Mouse (Mus musculus) kidney, adult 2 months (tissue): ENCODE results near the gene Diaph3. TPM values are rescaled to one million over a fixed set of nuclear protein-coding genes. Genes with fewer than 3 reads are reported as not detected.

Experiments
- DNase-seq: peaks from one replicate; pipeline ENCODE4 v3.0.0; 2021
- H3K27ac ChIP-seq: fragments of 200-500 bp; 2 replicates; pipeline ENCODE4 v1.5.1; 2012; ENCODE audit warnings: low read depth, low read length, control low read depth, inconsistent platforms; ENCODE audit not compliant: insufficient read depth
- H3K27me3 ChIP-seq: fragments of 200-500 bp; replicated peaks from 2 replicates; pipeline ENCODE4 v1.6.1; 2012; ENCODE audit warnings: mild to moderate bottlenecking, moderate library complexity, low read length, inconsistent platforms; ENCODE audit not compliant: control insufficient read depth, insufficient read depth
- H3K36me3 ChIP-seq: fragments of 200-500 bp; 2 replicates; pipeline ENCODE4 v1.6.1; 2012; ENCODE audit warnings: mild to moderate bottlenecking, moderate library complexity, low read length, inconsistent platforms; ENCODE audit not compliant: control insufficient read depth, insufficient read depth
- H3K4me1 ChIP-seq: fragments of 200-500 bp; 2 replicates; pipeline ENCODE4 v1.6.1; 2011; ENCODE audit warnings: low read length; ENCODE audit not compliant: control insufficient read depth, insufficient read depth
- H3K4me3 ChIP-seq: fragments of 200-500 bp; 2 replicates; pipeline ENCODE4 v1.5.1; 2011; ENCODE audit warnings: mild to moderate bottlenecking, low read depth, low read length, control low read depth; ENCODE audit not compliant: insufficient read depth
- CTCF ChIP-seq: fragments of 200-500 bp; conservative IDR thresholded peaks from 2 replicates; pipeline ENCODE4 v1.5.1; 2011; ENCODE audit warnings: low read depth, mild to moderate bottlenecking, control low read depth, low read length, moderate library complexity, mixed read lengths; ENCODE audit not compliant: insufficient read depth, insufficient read length
- POLR2A ChIP-seq: fragments of 200-500 bp; IDR thresholded peaks from one replicate; pipeline ENCODE4 v1.6.1; 2011; ENCODE audit warnings: low read depth, low read length, control low read depth
- WGBS: fragments of 180-500 bp; shearing (Covaris S2); methylation state at CpG from one replicate; pipeline ENCODE4 v1.1.7; 2018; 5-methylcytosine and 5-hydroxymethylcytosine counted together
- polyA plus RNA-seq: library from polyadenylated mRNA; depleted of rRNA; stranded (reverse); fragments of >200 nt; gene quantifications from 2 replicates; pipeline ENCODE4 v1.2.3, GENCODE M21; 2012

Diaph3 gene
- polyA plus RNA-seq, 1 experiment = 0.08 TPM

- Histone ChIP-seq H3K4me3 (no peak overlapping the region), H3K27me3 (no peaks in the 10 kb centered on the region), H3K36me3 (no peaks in the 10 kb centered on the region), H3K4me1 (no peaks in the 10 kb centered on the region), H3K27ac (no peak overlapping the region)
- WGBS = 73% methylated on average over 7 of the region's 7 CpGs
- TF ChIP-seq CTCF (no peak), POLR2A (no peak)
- no peak for DNase-seq
Measured at GRCm38 (mm10) chr14:86646499-86647120, 494.4 kb downstream of the Diaph3 start.

DNA sequence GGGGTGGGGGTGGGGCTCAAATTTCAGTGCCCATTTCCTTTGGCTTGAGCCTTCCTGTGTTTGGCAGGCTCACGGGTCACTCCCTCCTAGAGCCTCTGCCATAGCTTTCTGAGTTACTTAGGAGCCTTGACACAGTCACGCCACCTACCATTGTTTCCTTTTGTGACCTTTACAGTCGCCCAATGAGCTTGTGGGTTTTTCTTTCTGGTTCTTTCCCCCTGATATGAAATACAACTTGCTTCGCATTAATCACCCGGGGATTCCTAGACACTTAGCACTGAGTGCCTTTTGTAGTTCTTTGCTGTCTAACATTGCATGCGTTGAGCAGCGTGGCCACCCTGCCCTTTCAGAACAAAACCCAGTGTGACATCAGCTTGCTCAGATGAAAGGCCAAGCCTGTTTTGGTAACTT is 498.2 kb downstream of the Diaph3 start:
- H3K27ac ChIP-seq = no peak overlapping the region
- no peaks in the 10 kb centered on the region for H3K4me1 ChIP-seq
- no peaks in the 10 kb centered on the region for H3K36me3 ChIP-seq
- no peaks in the 10 kb centered on the region for H3K27me3 ChIP-seq
- no peak overlapping the region for H3K4me3 ChIP-seq
- TF ChIP-seq POLR2A = no peak
- TF ChIP-seq CTCF = no peak
- no peak for DNase-seq
- 84% methylated on average over 7 of the region's 7 CpGs for WGBS

DNA sequence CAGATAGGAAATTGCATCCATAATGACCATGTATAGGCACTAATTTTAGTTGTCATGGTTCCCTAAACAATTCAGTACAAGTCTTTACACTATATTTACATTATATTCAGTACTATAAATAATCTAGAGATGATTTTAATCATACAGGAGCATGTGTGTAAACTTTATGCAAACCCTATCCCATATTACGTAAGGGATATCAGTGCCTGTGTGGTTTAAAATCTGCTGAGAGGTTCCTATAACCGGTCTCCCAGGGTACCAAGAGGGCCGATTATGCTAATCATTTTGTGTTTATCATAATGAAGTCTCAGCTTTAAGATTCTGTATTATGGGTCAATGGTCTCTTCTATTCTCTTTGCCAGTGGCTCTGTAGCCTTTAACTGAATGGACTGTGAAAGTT is 499.2 kb downstream of the Diaph3 start:
- Histone ChIP-seq H3K4me3 (no peak overlapping the region), H3K36me3 (no peaks in the 10 kb centered on the region), H3K27me3 (no peaks in the 10 kb centered on the region), H3K27ac (no peak overlapping the region), H3K4me1 (no peaks in the 10 kb centered on the region)
- WGBS = 94% methylated on average over 3 of the region's 3 CpGs
- no peak for TF ChIP-seq POLR2A
- TF ChIP-seq CTCF = no peak
- DNase-seq = no peak

DNA sequence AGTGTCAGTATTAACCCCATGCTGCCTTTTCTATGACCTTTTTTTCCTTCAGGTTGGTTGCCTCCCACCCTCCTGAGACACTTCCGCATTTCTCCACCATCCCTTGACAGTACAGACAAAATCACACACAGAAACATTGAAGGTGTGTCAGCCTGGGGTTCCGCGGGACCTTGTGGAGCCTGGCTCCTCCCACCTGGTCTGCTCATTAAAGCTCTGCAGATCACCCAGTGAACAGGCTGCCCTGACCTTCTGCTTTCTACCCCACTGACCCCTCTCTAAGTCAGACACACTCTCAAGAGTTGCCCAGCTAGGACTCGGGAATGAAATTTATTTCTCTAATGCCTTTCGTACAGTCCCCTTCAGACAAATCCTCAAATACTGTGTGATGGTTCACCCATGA is 500.9 kb downstream of the Diaph3 start:
- Histone ChIP-seq H3K4me1 (no peaks in the 10 kb centered on the region), H3K27ac (no peak overlapping the region), H3K27me3 (no peaks in the 10 kb centered on the region), H3K4me3 (no peak overlapping the region), H3K36me3 (no peaks in the 10 kb centered on the region)
- DNase-seq = no peak
- 39% methylated on average over 5 of the region's 5 CpGs for WGBS
- TF ChIP-seq CTCF (no peak), POLR2A (no peak)

- Histone ChIP-seq H3K4me1 (no peaks in the 10 kb centered on the region), H3K4me3 (no peak overlapping the region), H3K27me3 (no peaks in the 10 kb centered on the region), H3K27ac (no peak overlapping the region), H3K36me3 (no peaks in the 10 kb centered on the region)
- WGBS = 28% methylated on average over 6 of the region's 6 CpGs
- DNase-seq = no peak
- no peak for TF ChIP-seq POLR2A
- TF ChIP-seq CTCF = no peak
Measured at GRCm38 (mm10) chr14:86635594-86636140, 505.4 kb downstream of the Diaph3 start.

DNA sequence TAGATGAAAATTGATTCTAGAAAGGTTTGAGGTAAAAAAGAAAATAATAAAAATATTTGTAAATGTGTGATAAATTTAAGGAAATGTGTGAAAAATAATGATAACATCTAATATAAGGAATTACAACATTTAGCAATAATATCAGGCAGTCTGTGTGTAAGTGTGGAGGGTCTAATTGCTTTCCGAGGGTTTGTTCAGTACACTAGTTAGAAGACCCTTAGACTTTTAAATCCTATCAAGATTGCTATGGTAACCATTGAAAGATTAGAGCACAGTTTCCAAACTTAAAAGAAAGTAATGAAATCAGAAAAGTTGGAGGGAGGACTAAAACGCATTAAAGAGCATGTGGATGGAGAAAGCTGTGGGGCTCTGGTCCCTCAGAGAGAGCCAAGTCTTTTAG is 506.0 kb downstream of the Diaph3 start:
- Histone ChIP-seq H3K27ac (no peak overlapping the region), H3K36me3 (no peaks in the 10 kb centered on the region), H3K4me1 (no peaks in the 10 kb centered on the region), H3K4me3 (no peak overlapping the region), H3K27me3 (no peaks in the 10 kb centered on the region)
- DNase-seq = no peak
- TF ChIP-seq POLR2A (no peak), CTCF (no peak)
- 94% methylated on average over 2 of the region's 2 CpGs for WGBS

DNA sequence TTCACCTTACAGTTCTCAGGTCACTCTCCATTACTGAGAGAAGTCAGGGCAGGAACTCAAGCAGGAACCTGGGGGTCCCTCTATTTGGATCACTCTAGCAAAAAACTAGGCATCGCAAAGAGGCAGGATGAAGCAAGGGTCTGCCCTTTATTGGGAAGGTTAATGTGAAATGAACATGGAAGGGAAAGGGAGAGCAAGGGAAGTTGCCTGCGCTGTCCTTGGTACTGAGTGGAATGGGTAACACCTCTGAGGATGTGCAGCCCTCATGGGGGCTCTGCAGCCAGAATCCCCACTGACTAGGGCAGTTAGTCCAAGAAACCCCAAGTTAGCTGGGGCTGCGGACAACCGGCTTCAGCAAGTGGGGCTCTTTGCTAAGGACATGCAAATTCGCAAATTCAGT is 507.2 kb downstream of the Diaph3 start:
- Histone ChIP-seq H3K36me3 (no peaks in the 10 kb centered on the region), H3K4me1 (no peaks in the 10 kb centered on the region), H3K4me3 (no peak overlapping the region), H3K27ac (no peak overlapping the region), H3K27me3 (no peaks in the 10 kb centered on the region)
- TF ChIP-seq CTCF (no peak), POLR2A (no peak)
- WGBS = 56% methylated on average over 5 of the region's 5 CpGs
- no peak for DNase-seq

DNA sequence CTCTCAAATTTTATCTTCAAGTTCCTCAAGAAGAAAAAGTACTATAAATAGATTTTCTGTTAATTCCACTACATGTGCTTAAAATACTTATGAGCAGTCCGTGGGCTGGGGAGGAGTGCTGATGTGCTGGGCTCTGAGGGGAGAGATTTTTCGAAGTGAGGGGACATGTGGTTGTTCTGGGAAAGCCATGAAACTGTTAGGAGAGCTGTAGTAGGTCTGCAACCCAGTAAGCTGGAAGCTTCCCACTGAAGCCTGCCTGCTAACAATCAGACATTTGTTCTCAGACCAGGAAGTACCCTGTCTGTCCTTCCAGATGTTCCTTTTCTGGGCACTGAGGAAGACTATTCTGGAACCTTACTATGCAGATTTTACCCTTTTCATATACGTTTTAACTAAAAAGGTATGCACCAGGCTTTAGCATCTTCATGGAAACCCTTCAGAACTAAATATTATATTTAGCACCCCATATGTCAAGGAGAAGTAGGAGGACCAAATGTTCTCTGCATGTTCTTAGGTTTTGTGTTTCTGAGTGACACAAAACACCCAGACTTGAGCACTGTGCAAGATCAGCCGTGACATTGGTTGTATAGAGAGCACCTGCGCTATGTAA is 516.1 kb downstream of the Diaph3 start:
- no peak overlapping the region for H3K27ac ChIP-seq
- H3K36me3 ChIP-seq = no peaks in the 10 kb centered on the region
- DNase-seq = no peak
- 89% methylated on average over 5 of the region's 5 CpGs for WGBS
- no peaks in the 10 kb centered on the region for H3K4me1 ChIP-seq
- H3K4me3 ChIP-seq = no peak overlapping the region
- no peaks in the 10 kb centered on the region for H3K27me3 ChIP-seq
- TF ChIP-seq CTCF = no peak
- no peak for TF ChIP-seq POLR2A
